Mouse (Mus musculus): ENCODE results near the gene Dennd4b.
A peak's percentile ranks its signal among the peaks of the same experiment; 100 is the strongest.
"Not testable (repeated sequence)": the region's sequence is repeated elsewhere in the genome, so short reads cannot be mapped to it uniquely, and the experiment has no call there.

Dennd4b gene

GRCm38 (mm10) chr3:90265034-90265931 is at the start of gene Dennd4b:
Gene Dennd4b, plus strand, starts transcription at chr3:90265185.
- peak; percentile 76 for DNase-seq (ENCODE audit: low read depth, low spot score)

- DNase-seq (ENCODE audit: low read depth, low spot score), result no peak
Observed at GRCm38 (mm10) chr3:90215825-90216380, 49.1 kb upstream of the Dennd4b start.

DNA sequence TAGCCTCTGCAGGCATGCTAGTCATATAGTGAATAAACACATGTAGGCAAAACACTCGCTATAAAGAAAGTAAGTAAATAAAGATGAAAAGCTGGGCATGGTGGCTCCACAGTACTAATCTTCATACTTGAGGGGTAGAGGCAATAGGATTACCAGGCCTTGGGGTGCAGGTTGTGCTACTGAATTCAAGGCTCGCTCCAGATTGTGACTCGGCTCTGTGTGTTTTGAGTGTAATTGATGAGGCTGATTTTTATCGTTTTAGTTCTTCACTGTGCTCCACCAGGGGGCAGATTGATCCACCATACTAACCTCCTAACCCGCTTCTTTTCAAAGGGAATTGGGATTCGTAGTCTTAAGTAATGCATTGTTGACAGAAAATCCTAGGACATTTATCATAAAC is 44.9 kb upstream of the Dennd4b start:
- no peak for DNase-seq (ENCODE audit: low read depth, low spot score)

- no peak for DNase-seq (ENCODE audit: low read depth, low spot score)
Observed at GRCm38 (mm10) chr3:90220531-90220951, 44.4 kb upstream of the Dennd4b start.

DNA sequence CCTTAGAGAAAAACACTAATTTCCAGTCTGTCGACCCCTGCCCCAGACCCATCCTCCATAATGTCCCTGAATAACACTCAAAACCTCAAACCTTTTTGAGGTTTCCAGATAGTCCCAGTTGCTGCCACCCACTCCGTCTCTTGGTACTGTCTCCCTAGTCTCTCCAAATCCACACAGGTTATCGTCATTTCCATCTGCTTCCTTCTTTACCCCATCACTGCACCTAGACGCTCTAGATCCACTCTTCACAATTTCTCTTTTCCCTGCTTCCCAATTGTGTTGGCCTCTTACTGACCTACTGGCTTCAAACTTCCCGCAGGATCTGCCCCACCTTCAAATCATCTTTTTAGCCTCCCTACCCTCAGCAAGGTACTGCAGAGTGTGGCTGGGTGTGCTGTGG is 43.9 kb upstream of the Dennd4b start:
- DNase-seq (ENCODE audit: low read depth, low spot score), result no peak

- no peak for DNase-seq (ENCODE audit: low read depth, low spot score)
Observed at GRCm38 (mm10) chr3:90222455-90222854, 42.5 kb upstream of the Dennd4b start.

- DNase-seq (ENCODE audit: low read depth, low spot score), result no peak
Observed at GRCm38 (mm10) chr3:90222941-90223340, 42.0 kb upstream of the Dennd4b start.

GRCm38 (mm10) chr3:90224331-90224730 is 40.7 kb upstream of the Dennd4b start:
- DNase-seq (ENCODE audit: low read depth, low spot score), result no peak

GRCm38 (mm10) chr3:90231075-90231474 is 33.9 kb upstream of the Dennd4b start:
- DNase-seq (ENCODE audit: low read depth, low spot score), result no peak

DNA sequence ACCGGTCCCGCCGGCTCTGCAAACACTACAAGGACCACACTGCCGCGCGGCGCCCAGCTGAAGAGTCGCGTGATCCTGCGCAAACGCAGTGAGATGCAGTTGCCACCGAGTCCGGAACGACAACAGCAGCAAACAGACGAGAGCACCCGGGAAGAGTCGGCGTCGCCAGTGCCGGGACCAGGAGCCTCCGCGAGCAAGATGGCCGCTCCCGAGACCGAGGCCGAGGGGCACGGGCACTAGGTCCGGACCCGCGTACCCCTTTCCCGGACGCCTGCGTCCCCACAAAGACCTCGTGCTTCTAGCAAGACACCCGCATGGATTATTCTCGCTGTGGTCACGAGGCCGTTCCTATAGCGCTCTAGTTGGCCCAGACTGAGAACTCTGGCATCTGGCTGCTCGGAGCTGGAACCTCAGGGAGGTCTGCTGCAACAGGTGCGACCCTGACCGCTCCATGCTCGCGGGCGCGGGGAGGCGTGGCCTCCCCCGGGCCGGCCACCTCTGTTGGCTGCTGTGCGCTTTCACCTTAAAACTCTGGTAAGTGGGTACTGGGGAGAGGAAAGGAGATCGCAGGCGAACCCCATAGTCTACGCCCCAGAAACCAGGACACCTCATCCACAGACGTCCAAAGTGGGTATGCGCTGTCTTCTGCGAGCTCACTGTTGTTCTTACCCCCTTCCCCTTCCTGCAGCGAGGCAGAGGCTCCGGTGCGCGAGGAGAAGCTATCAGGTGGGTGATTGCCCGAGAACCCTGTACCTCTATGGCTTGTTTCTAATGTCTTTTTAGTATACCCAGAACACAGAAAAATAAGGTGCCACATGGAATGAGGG is 33.3 kb upstream of the Dennd4b start, which contains the start of gene Jtb:
Gene Jtb, plus strand, starts transcription at position 91 of the 827 bp plus-strand sequence.
- DNase-seq (ENCODE audit: low read depth, low spot score), result peak; percentile 95

DNA sequence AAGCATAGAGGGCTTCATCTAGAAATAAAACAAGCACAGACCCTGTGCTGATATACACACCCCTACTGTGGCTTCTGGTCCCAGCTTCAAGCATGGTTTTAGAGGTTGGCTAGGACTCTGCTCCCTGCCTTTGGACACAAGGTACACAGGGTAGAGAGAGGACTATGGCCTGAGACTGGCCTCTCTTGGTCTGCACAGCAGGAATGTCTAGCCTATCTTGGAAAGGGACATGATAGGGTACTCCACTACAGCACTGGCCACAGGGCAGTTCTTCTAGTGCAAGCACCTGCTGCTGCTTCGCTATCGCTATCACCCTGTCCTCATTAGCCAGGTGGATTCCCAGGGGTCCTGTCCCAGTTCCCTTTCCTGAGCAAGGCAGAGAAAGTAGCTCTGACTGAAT is 23.7 kb upstream of the Dennd4b start:
- no peak for DNase-seq (ENCODE audit: low read depth, low spot score)

GRCm38 (mm10) chr3:90241669-90242358 is 23.2 kb upstream of the Dennd4b start:
- DNase-seq (ENCODE audit: low read depth, low spot score), result no peak

DNA sequence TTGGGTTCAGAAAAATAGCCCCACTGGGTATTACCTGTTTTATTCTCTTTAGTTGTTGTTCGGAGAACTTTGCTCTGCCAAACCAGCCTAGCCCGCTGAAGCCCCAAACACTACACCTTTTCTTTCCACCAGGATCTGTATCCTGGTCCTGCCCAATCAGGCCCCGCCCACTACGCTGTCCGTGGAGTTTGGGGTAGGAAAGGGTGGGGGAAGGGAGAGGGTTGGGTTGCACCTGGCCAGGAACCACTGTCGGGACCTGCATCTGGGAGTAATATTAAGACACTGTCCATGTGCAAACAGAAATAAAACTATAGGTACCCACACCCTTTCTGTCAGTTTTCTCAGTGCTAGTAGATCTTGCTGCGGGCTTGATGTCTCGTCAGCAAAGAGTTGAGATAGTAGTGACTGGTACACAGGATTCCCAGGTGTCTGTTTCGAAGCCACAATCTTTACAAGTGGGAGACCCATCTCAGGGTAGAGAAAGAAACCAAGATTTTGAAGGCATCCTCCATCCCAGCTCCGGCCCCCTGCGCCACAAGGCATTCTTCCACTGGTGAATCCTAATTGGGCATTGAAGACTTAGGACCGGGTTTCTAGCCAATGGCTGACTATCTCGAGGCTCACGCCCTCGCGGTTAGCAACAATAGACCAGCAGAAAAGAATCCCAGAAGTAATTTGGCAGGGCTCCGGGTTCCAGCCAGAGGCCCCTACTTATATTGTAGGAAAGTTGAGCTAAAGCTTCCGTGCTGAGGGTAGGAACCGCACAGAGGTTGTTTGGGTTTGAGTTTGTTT is 21.8 kb upstream of the Dennd4b start, which contains the start of gene Creb3l4:
Gene Creb3l4, minus strand, starts transcription at position 529 of the 792 bp plus-strand sequence.
- no peak for DNase-seq (ENCODE audit: low read depth, low spot score)

GRCm38 (mm10) chr3:90245406-90245805 is 19.6 kb upstream of the Dennd4b start:
- no peak for DNase-seq (ENCODE audit: low read depth, low spot score)

GRCm38 (mm10) chr3:90247630-90247959 is 17.4 kb upstream of the Dennd4b start:
- DNase-seq (ENCODE audit: low read depth, low spot score), result no peak

DNA sequence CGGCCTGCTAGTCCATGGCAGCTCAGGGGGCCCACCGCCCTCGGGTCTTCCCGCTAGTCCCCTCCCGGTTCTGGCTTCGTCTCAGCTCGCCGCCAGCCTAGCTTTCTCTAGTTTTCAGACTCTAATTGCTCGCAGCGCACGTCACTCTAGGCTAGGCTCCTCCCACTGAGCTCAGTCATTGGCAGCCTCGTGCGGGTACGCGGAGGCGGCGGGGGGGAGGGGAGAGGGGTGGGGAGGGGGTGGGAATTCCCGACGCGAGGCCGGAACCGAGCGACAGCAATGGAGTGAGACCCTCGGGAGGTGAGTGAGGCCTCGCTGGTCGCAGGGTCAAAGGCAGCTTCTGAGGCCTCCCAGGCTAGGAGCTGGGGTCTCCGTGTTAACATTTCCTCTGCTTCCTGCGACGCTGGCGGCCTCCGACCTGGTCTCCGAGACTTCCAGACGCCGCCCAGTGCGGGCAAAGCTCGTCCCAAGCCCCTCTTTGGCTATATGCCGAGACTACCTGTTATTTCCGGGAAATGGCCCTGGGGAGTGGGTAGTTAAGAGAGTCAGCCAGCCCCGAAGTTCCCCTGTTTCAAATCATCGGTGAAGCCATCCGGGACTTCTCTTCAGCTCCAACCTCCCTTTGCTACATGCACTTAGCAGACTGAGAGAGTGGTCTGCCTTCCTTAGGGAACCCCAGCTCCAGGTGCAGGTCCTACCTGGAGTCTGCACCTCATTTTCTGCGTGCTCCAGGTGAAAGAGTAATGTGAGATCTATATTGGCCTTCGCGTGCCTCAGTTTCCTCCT is 16.8 kb upstream of the Dennd4b start, which contains the start of gene Slc39a1:
Gene Slc39a1, plus strand, starts transcription at position 213 of the 786 bp plus-strand sequence.
- DNase-seq (ENCODE audit: low read depth, low spot score), result peak; percentile 91

DNA sequence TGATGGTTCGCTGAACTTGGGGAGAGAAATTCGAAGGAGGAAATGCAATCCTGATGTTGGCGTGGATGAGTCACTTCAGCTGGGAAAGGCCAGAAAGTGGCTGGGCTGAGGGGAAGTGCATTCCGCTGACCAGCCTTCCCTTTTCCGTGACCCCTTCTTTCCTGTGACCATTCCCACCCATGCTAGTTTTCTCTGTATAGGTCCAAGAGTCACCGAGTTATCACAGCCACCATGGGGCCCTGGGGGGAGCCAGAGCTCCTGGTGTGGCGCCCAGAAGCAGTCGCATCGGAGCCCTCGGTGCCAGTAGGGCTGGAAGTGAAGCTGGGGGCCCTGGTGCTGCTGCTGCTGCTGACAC is 16.3 kb upstream of the Dennd4b start:
- no peak for DNase-seq (ENCODE audit: low read depth, low spot score)

- no peak for DNase-seq (ENCODE audit: low read depth, low spot score)
Observed at GRCm38 (mm10) chr3:90250791-90251190, 14.2 kb upstream of the Dennd4b start.

DNA sequence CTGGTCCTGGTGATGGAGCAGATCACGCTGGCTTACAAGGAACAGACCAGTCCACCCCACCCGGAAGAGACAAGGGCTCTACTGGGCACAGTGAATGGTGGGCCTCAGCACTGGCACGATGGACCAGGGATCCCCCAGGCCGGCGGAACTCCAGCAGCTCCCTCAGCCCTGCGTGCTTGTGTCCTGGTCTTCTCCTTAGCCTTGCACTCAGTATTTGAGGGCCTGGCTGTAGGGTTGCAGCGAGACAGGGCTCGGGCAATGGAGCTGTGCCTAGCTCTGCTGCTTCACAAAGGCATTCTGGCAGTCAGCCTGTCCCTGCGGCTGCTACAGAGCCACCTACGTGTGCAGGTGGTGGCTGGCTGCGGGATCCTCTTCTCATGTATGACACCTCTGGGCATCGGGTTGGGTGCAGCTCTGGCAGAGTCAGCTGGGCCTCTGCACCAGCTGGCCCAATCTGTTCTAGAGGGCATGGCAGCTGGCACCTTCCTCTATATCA is 13.2 kb upstream of the Dennd4b start:
- not testable (repeated sequence) for DNase-seq (ENCODE audit: low read depth, low spot score)

DNA sequence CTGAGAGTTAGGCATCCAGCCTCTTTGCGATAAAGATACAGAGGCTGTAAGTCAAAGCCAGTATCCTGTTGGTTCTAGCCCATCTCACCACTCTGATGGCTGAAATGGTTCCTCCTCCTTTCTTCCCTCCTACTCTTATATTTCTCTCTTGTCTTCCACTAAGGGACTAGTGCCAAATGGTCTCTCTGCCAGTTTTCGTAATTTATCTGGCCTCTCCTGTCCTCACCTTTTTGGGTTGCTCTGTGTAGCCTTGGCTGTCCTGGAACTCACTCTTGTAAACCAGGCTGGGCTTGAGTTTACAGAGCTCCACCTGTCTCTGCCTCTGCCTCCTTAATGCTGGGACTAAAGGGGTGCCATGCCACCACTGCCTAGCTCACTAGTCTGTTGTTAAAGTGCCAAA is 12.3 kb upstream of the Dennd4b start:
- DNase-seq (ENCODE audit: low read depth, low spot score), result not testable (repeated sequence)
